Mouse (Mus musculus) myocyte (in vitro differentiated cells): ENCODE measurements around the gene Taar8c. TPM values are rescaled to one million over a fixed set of nuclear protein-coding genes. Genes with fewer than 3 reads are reported as not detected.
"Not testable (repeated sequence)": the region's sequence is repeated elsewhere in the genome, so short reads cannot be mapped to it uniquely, and the experiment has no call there.

Source experiments
- H3K27me3 ChIP-seq: one replicate; pipeline ENCODE4 v1.6.1; 2011; ENCODE audit not compliant: control insufficient read depth, insufficient read depth, insufficient read length
- H3K36me3 ChIP-seq: one replicate; pipeline ENCODE4 v1.6.1; 2011; ENCODE audit not compliant: control insufficient read depth, insufficient read depth
- H3K4me2 ChIP-seq: one replicate; pipeline ENCODE4 v1.6.1; 2011; ENCODE audit warnings: low read depth, control low read depth
- H3K4me3 ChIP-seq: one replicate; pipeline ENCODE4 v1.5.1; 2011; ENCODE audit warnings: mild to moderate bottlenecking, control low read depth, moderate library complexity
- H3K79me2 ChIP-seq: one replicate; pipeline ENCODE4 v1.6.1; 2011; ENCODE audit not compliant: control insufficient read depth, insufficient read depth
- H3ac ChIP-seq: one replicate; pipeline ENCODE4 v1.6.1; 2011; ENCODE audit not compliant: control insufficient read depth, insufficient read length
- CEBPB ChIP-seq: IDR thresholded peaks from 2 replicates; pipeline ENCODE4 v1.6.1; 2011; ENCODE audit warnings: mild to moderate bottlenecking, moderate library complexity; ENCODE audit not compliant: poor library complexity, insufficient read depth, severe bottlenecking
- E2F4 ChIP-seq: IDR thresholded peaks from one replicate; pipeline ENCODE4 v1.6.1; 2011; ENCODE audit warnings: mild to moderate bottlenecking, control low read depth, moderate library complexity; ENCODE audit not compliant: insufficient read depth
- MAX ChIP-seq: IDR thresholded peaks from one replicate; pipeline ENCODE4 v1.6.1; 2011; ENCODE audit warnings: low read depth, mild to moderate bottlenecking, control low read depth
- MYOD1 ChIP-seq, 3 experiments: IDR thresholded peaks; one replicate each; pipeline ENCODE4 v1.6.1; 2011; ENCODE audit warnings: control low read depth in 2 of 3, low read depth in 2 of 3, mild to moderate bottlenecking in 2 of 3, moderate library complexity in 1 of 3; ENCODE audit not compliant: insufficient read length in 2 of 3, control insufficient read depth in 1 of 3
- MYOG ChIP-seq, 3 experiments: IDR thresholded peaks; one replicate each; pipeline ENCODE4 v1.6.1; 2011; ENCODE audit warnings: control low read depth in 2 of 3, low read depth in 2 of 3, mild to moderate bottlenecking in 2 of 3; ENCODE audit not compliant: insufficient read length in 2 of 3, control insufficient read depth in 1 of 3, insufficient read depth in 1 of 3
- POLR2A ChIP-seq: IDR thresholded peaks from one replicate; pipeline ENCODE4 v1.6.1; 2011; ENCODE audit warnings: low read depth, mild to moderate bottlenecking, control low read depth, moderate library complexity; ENCODE audit not compliant: insufficient read length
- POLR2AphosphoS2 ChIP-seq: IDR thresholded peaks from one replicate; pipeline ENCODE4 v1.6.1; 2011; ENCODE audit warnings: low read depth, control low read depth; ENCODE audit not compliant: insufficient read length
- REST ChIP-seq: IDR thresholded peaks from one replicate; pipeline ENCODE4 v1.6.1; 2011; ENCODE audit warnings: mild to moderate bottlenecking, control low read depth, moderate library complexity; ENCODE audit not compliant: insufficient read depth, insufficient read length
- SRF ChIP-seq: IDR thresholded peaks from one replicate; pipeline ENCODE4 v1.6.1; 2011; ENCODE audit warnings: low read depth; ENCODE audit not compliant: control insufficient read depth, insufficient read length
- TCF12 ChIP-seq: IDR thresholded peaks from one replicate; pipeline ENCODE4 v1.6.1; 2011; ENCODE audit warnings: mild to moderate bottlenecking, control low read depth; ENCODE audit not compliant: poor library complexity, insufficient read depth, severe bottlenecking
- TCF3 ChIP-seq: IDR thresholded peaks from one replicate; pipeline ENCODE4 v1.6.1; 2011; ENCODE audit warnings: low read depth, control low read depth; ENCODE audit not compliant: insufficient read length
- USF1 ChIP-seq: IDR thresholded peaks from one replicate; pipeline ENCODE4 v1.6.1; 2011; ENCODE audit warnings: low read depth, mild to moderate bottlenecking, control low read depth, moderate library complexity
- polyA plus RNA-seq: library from polyadenylated mRNA; unstranded; fragments of >200 nt; fragmentation: generic; extraction: Trizol; gene quantifications from one replicate; pipeline ENCODE4 v1.2.1, GENCODE M21; 2012; ENCODE audit warnings: missing spikeins

Taar8c gene
- polyA plus RNA-seq, 1 experiment, result not detected

DNA sequence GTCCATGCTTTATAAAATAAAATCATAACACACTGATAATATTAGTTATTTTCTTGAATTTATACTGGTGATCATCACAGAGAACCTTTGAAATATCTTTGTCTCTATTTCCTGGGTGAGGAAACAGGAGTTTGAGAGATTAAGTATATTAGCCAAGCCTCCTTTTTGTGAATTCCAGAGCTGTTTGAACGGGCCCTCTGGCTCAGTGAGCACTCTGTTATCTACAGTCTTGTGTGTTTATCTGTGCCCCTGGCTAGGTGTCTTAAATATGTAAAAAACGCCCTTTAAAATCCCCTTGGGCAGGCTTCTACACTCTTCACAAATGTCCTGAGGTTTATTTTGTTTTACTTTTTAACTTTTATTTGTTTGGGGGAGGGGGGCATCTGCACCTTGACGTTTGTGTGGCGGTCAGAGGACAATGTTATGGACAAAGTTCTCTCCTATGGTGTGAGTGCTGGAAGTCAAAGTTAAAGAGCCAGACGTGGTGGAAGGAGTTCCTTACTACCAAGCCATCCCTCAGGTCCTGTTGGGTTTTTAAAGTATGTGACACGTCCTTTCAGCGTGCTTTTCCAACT, 32.4 kb upstream of the Taar8c start:
- TF ChIP-seq E2F4, result no peak
- no peak for TF ChIP-seq SRF
- no peak for TF ChIP-seq CEBPB
- no peak for TF ChIP-seq TCF12
- no peak for TF ChIP-seq POLR2A
- no peak for TF ChIP-seq MAX
- TF ChIP-seq REST, result no peak
- no peak for TF ChIP-seq POLR2AphosphoS2
- no peak for TF ChIP-seq MYOD1 (IDR thresholded peaks at IDR 0.05; ENCODE audit: control insufficient read depth in 1 of 3, insufficient read length in 2 of 3, low read depth in 2 of 3)
- no peak for TF ChIP-seq TCF3
- TF ChIP-seq MYOG (IDR thresholded peaks at IDR 0.05; ENCODE audit: control insufficient read depth in 1 of 3, insufficient read depth in 1 of 3, insufficient read length in 2 of 3, low read depth in 2 of 3), result no peak
- no peak for TF ChIP-seq USF1
- H3K79me2 ChIP-seq, result no peaks in the 10 kb centered on the region
- H3K4me3 ChIP-seq, result no peak overlapping the region
- H3K27me3 ChIP-seq, result peaks cover 6% of the 10 kb centered on the region
- H3K4me2 ChIP-seq, result no peak overlapping the region
- H3ac ChIP-seq, result no peak overlapping the region
- H3K36me3 ChIP-seq, result no peaks in the 10 kb centered on the region

- no peaks in the 10 kb centered on the region for H3K79me2 ChIP-seq
- H3K27me3 ChIP-seq, result peaks cover 6% of the 10 kb centered on the region
- no peak overlapping the region for H3ac ChIP-seq
- no peak overlapping the region for H3K4me3 ChIP-seq
- H3K36me3 ChIP-seq, result no peaks in the 10 kb centered on the region
- TF ChIP-seq MYOD1 (IDR thresholded peaks at IDR 0.05; ENCODE audit: control insufficient read depth in 1 of 3, insufficient read length in 2 of 3, low read depth in 2 of 3), result no peak
- no peak for TF ChIP-seq POLR2A
- TF ChIP-seq POLR2AphosphoS2, result no peak
- no peak for TF ChIP-seq CEBPB
- no peak for TF ChIP-seq TCF3
- no peak for TF ChIP-seq USF1
- no peak for TF ChIP-seq SRF
- no peak for TF ChIP-seq MYOG (IDR thresholded peaks at IDR 0.05; ENCODE audit: control insufficient read depth in 1 of 3, insufficient read depth in 1 of 3, insufficient read length in 2 of 3, low read depth in 2 of 3)
- TF ChIP-seq REST, result no peak
- TF ChIP-seq E2F4, result no peak
- TF ChIP-seq TCF12, result no peak
- TF ChIP-seq MAX, result no peak
- no peak overlapping the region for H3K4me2 ChIP-seq
Observed at GRCm38 (mm10) chr10:24133132-24133531, 31.4 kb upstream of the Taar8c start.

- no peaks in the 10 kb centered on the region for H3K36me3 ChIP-seq
Observed at GRCm38 (mm10) chr10:24132273-24132672, 30.6 kb upstream of the Taar8c start.

GRCm38 (mm10) chr10:24131451-24132262, 29.9 kb upstream of the Taar8c start:
- Histone ChIP-seq H3K36me3 (no peaks in the 10 kb centered on the region), H3K79me2 (no peaks in the 10 kb centered on the region), H3K4me3 (peak overlapping the region; percentile 8), H3K4me2 (peak overlapping the region; percentile 58), H3ac (no peak overlapping the region), H3K27me3 (peaks cover 6% of the 10 kb centered on the region)
- peak; percentile 30; the same call in 1 of the 2 replicates for TF ChIP-seq CEBPB
- TF ChIP-seq MAX, result no peak

More at GRCm38 (mm10) chr10:24132273-24132672, 30.6 kb upstream of the Taar8c start:
- Histone ChIP-seq H3K79me2 (no peaks in the 10 kb centered on the region), H3ac (no peak overlapping the region), H3K27me3 (peaks cover 6% of the 10 kb centered on the region), H3K4me3 (peak overlapping the region; percentile 8), H3K4me2 (peak overlapping the region; percentile 58)
- TF ChIP-seq USF1, result no peak

GRCm38 (mm10) chr10:24111116-24111778, 9.5 kb upstream of the Taar8c start:
- TF ChIP-seq TCF12 (no peak), POLR2AphosphoS2 (no peak), POLR2A (no peak), CEBPB (no peak), SRF (no peak), USF1 (no peak), TCF3 (no peak), E2F4 (no peak)
- H3K27me3 ChIP-seq, result no peaks in the 10 kb centered on the region
- no peak overlapping the region for H3K4me2 ChIP-seq
- no peak overlapping the region for H3K4me3 ChIP-seq
- H3K36me3 ChIP-seq, result no peaks in the 10 kb centered on the region
- no peaks in the 10 kb centered on the region for H3K79me2 ChIP-seq
- H3ac ChIP-seq, result no peak overlapping the region

DNA sequence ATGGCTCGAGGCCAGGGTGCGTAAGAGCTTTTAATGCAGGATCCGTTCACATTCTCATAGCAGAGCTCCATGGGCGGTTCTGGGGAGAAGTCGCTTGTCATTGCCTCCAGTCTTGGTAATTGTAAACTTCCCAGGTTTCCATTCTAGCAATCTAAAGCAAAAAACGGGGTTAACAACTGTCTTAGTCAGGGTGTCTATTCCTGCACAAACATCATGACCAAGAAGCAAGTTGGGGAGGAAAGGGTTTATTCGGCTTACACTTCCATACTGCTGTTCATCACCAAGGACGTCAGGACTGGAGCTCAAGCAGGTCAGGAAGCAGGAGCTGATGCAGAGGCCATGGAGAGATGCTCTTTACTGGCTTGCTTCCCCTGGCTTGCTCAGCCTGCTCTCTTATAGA, 7.7 kb upstream of the Taar8c start, which contains the start of gene Taar9:
Gene Taar9 (minus strand): TSS at position 101 of the 400 bp plus-strand sequence.
- not testable (repeated sequence) for H3K79me2 ChIP-seq, H3ac ChIP-seq, H3K4me2 ChIP-seq, H3K4me3 ChIP-seq, H3K27me3 ChIP-seq, H3K36me3 ChIP-seq
